Mouse (Mus musculus): ENCODE measurements around the gene Sel1l.
"Not testable (repeated sequence)": the region's sequence is repeated elsewhere in the genome, so short reads cannot be mapped to it uniquely, and the experiment has no call there.

Gene Sel1l

DNA sequence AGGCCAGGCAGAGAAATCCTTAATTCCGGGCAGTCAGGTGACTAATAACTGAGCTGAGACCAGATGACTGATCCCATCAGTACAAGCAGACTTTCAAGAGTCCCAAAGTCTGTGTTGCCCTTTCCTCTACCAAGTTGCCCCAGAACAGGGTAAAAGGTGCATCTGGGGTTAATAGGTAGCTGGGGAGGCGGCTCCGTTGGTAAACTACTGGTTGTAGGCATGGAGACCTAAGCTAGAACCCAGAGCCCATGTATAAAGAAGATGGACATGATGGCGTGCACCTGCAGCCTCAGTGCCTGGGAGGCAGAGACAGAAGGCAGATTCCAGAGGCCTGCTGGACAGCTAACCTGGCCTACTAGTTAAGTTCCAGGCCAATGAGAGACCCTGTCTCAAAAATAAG lies 30.2 kb downstream of the Sel1l start:
- no peak for DNase-seq (ENCODE audit: low spot score in 2 of 2)

DNA sequence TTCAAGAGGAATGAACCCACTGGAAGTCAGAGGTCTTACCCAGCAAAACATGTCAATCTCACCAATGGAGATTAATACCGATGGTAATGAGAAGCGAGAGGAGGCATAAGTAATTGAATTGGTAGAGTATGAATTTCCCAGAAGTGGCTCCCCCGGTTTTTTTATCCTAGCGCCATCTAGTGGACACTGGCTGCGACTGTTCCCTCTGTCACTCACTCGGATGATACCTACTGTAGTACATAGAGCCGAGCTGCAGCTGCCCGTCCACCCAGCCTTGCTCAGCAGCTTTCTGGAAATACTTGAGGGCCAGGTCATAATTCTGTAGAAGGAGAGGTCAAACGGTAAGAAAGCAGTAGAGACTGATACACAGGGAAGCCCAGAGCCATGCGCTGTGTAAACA lies 33.0 kb downstream of the Sel1l start:
- peak in 1 of 2 experiments; percentile 39 for DNase-seq (ENCODE audit: low spot score in 2 of 2)

DNA sequence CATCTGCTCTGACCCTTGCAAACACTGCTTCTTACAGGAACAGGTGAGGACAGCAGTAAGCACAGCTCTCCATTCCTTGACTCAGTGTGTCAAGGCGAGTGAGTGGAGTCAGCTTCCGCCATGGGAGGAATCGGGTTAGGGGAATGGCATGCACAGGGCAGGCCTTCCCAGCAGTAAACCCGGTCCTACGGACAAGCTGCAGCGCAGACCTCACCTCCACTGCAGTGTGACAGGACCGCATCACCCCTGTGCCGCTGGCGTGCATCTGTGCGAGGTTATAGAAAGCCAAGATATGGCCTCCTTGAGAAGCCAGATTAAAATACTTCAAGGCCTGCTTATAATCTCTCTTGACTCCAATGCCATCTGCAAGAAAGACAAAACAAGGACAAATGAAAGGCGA lies 33.4 kb downstream of the Sel1l start:
- DNase-seq (ENCODE audit: low spot score in 2 of 2): no peak

DNA sequence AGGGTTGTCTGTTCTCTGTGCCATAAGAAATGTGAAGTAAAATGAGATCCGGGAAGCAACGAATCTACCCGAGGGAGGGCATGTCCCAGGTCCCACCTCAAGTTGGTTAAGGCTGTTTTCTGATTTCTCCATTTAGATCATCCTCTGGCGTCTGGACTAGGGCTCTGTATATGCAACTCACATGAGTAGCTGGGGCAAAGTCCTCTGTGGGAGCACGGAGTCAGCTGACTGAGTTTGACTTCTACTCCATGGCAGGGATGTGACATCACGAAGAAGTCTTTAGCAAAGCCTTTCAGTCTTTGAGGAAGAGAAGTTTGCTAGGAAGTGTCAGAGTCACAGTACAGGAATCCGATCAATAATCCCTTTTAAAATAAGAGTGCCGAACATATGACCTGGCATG lies 40.0 kb downstream of the Sel1l start:
- no peak for DNase-seq (ENCODE audit: low spot score in 2 of 2)

DNA sequence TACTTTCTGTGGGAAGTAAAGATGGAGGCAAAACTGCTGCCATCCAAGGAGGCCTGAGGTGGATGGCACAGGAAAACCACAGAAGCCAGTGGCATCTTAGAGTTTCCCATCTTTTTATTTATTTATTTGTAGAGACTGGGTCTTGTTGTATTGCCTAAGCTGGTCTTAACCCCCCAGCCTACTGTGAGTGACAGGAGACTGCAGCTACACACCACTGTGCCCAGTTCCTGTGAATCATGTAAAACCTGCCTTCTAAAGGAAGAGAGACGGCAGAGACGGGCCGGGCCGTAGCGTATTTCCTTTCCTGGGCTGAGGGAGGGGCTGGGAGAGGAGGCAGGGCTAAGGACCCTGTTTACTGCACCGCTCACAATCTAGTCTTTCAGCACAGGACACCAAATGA lies 41.2 kb downstream of the Sel1l start:
- DNase-seq (ENCODE audit: low spot score in 2 of 2): no peak

DNA sequence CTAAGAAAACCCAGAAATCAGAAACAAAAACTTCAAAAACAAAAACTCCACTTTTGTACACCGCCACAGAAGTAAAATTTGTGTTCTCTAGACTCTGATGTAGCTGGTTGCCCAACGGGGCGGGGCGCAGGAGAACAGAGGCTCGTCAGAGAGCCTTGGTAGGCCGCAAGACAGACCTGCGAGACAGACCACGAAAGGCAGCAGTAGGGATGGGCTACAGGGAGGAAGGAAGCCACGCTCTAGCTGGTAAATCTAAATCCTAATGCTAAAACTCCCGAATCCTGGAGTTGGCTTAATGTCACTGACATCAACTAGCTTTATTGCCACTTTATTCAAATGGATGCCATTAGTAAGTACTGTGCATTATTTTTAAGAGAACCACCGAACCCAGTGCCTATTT lies 41.9 kb downstream of the Sel1l start:
- DNase-seq (ENCODE audit: low spot score in 2 of 2): no peak

DNA sequence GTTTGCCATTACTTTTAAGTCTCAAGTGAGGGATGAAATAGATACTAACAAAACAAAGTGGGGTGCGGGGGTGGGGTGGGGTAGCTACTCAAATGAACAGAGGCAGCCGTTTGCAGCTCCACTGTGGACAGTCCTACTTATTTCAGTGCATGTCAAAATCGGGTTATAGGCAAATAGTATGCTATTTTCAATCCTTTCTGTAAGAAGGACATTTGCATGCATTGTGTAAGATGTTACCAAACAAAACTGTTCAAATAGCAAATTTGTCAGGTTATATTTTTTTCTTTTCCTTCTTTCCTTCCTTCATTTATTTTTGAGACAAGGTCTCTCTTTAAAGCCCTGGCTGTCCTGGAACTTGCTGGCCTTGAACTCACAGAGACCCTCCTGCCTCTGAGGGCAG lies 44.7 kb downstream of the Sel1l start:
- DNase-seq (ENCODE audit: low spot score in 2 of 2): no peak

DNA sequence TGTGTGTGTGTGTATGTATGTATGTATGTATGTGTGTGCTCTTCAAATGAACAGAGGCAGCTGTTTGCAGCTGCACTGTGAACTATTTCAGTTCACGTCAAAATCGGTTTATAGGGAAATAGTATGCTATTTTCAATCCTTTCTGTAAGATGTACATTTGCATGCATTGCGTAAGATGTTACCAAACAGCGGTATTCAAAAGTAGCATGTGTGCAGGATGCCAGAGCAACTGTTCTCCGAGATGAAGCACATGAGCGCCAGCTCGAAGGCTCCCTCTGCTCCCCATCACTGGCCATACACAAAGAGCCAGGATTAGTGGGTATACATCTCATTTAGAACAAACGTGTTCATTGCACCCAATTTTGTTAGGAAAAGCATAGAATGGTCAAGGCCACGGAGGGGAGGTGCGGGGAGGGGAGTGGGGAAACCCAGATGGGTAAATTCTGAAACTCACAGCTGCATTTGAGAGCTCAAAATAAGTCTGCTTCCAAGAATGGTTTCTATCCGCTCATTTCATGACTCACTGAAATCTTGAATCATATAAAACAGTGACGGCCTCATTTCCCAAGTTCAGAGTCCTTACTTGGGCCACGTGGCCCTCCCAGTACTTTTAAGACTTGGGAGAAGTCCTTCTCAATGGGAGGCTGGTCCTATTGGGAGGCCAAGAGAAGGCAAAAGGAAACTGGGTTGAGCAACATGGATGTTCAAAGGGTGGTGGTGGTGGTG lies 45.6 kb downstream of the Sel1l start:
- peak in 1 of 2 experiments; percentile 29 for DNase-seq (ENCODE audit: low spot score in 2 of 2)

DNA sequence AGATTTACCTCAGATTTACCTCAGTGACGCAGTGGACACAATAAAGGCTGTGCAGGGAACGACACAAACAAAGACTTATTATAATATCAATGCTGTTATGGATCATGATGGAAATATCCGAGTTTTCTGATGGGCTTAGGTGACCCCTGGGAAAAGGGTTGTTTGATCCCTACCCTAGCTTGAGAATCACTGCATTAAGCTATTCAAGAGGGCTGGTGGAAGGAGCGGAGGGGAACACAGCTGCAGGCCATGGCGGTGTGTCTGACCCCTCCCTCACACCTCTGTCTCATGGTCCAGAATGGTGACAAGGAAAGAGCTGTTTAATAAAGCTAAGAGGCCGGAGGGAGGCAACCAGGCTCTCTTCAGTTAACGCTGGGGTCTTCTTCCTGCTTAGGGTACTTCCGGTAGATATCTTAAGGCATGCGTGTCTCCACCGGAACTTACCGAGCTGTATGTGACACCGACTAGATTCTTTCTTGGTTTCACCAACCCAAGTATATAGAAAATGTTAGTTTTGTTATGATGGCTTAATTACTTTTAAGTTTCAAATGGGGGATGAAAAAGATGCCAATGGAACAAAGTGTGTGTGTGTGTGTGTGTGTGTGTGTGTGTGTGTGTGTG lies 46.3 kb downstream of the Sel1l start:
- DNase-seq (ENCODE audit: low spot score in 2 of 2): no peak

DNA sequence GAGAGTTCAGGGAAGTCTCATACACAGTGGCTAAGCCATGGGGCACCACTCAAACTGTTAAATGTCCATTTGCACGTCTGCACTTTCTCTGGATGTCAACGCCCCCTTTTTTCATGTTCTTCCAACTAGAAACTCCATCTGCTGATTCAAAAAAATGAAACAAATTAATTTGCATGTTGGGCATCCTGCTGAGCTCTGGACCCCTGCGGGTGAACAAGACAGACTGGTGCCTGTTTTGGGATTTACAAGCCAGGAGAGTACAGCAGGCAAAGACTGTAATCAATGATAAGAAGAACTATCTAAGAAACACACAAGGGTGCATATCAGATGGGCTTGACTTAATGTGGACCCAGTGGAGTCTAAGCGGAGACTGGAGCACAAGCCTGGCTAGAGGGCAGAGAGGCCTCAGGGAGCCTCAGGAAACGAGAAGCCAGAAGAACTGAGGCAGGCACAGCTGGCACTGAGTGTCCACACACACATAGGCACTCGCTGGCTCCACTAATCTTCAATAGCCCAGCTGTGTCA lies 48.0 kb downstream of the Sel1l start:
- DNase-seq (ENCODE audit: low spot score in 2 of 2): no peak

DNA sequence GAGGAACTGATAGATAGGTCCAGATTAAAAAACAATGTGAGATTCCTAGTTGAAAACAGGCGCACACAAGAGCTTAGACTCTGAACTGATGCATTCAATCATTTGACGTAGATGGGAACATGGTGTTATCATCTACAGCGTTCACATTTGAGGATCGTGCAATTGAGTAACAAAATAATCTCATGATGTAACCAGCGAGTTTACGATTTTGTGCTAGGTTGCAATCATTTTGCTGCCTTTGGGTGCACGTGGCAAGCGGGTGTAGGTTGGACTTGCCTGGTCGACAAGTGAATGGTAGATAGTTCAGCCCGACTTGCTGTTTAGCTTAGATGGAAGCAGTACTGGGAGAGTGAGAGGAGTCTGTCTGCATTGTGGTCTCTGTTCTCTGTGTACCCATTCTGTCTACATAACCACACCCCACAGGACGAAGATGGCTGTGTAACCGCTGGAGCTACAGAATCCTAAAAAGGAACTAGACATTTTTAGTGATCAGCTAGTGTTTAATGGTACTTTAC lies 49.1 kb downstream of the Sel1l start:
- DNase-seq (ENCODE audit: low spot score in 2 of 2): no peak

DNA sequence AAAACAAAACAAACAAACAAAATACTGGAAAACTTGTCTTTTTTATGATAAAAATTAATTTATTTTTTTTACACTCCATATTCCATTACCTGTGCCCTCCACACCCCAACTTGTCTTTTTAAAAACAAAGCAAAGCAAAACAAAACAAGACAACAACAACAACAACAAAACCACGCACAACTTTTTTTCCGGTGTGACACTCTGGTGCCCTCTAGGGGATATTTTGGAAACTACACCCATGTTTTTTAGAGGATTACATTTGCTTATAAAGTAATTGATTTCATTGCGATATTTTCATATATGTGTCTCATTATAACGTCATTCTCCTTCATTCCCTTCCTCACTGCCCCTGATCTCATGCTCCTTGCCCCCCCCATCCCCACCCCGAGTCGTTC lies 49.6 kb downstream of the Sel1l start:
- no peak for DNase-seq (ENCODE audit: low spot score in 2 of 2)

DNA sequence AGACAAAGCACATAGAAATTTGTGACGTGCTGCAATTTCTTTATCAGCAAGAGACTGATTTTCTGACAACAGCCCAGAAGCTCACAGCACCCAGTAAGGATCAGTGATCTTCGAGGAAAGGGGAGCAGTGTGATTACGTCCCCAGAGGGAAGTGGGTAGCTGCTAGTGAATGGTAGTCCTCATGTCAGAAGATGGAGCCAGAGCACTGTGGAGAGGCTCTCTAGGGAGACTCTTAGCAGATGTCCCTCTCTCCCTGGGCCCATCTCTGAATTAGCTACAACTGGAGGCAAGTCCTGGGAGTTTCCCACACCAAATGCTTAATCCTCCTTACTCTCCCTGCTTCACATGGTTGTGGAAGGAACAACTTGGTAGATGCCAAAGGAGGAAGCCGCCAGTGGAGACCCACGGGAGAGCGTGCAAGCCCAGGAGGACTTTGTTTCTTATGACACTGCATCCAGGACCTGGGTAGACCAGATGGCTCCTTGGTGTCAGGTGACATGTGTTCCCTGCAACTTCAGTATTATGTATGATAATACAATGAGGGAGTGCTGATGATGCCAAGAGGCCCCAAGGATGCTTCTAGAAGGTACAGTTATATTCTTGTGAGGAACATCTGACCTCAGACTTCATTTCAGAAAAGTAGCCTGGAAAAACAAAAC lies 50.1 kb downstream of the Sel1l start:
- DNase-seq (ENCODE audit: low spot score in 2 of 2): no peak

DNA sequence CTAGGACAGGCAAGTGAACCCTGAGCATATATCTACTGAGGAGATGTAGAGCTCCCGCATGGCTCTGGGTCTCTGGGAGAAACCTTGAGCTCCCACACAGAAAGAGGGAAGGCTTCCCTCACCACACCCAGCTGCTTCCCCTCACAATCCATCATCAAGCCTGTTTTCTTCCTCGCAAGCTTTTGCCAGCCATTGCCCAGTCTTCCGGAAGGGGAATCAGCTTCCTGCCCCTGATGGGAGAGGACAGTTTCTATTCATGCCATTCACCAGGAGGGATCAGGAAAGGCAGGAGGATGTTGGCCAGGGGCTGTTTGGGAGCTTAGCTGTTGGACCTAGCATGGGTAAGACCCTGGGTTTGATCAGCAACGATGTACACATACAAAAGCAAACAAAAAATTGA lies 52.2 kb downstream of the Sel1l start:
- no peak for DNase-seq (ENCODE audit: low spot score in 2 of 2)

DNA sequence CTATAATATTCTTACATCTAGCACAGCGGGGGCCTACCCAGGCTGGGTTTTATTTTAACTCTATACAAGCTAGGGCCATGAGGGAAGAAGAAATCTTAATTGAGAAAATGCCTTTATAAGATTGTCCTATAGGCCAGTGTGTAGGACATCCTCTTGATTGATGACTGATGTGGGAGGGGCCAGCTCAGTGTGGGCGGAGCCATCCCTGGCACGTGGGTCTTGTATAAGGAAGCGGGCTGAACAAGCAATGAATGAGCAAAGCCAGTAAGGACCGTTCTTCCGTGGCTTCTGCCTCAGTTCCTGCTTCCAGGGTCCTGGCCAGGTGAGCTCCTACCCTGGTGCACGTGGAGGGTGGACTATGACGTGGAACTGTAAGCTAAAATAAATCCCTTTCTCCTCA lies 55.7 kb downstream of the Sel1l start:
- DNase-seq (ENCODE audit: low spot score in 2 of 2): no peak

DNA sequence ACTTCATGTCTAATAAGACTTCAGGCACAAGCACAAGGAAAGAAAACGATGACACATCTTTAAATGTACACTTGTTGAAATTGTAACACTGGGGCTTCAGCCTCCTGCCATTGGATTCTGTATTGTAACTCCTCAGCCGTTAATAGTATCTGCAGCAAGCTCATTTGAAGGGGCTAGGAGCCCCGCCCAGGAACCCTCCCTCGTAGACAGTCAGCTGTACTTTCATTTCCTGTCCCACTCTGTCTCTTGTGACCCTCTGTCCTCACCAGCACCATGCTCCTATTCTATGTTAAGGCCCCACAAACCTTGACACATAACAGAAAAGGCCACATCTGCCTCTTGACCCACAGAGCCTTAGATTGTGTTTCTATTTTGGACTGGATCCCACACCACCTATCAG lies 57.1 kb downstream of the Sel1l start:
- DNase-seq (ENCODE audit: low spot score in 2 of 2): no peak

DNA sequence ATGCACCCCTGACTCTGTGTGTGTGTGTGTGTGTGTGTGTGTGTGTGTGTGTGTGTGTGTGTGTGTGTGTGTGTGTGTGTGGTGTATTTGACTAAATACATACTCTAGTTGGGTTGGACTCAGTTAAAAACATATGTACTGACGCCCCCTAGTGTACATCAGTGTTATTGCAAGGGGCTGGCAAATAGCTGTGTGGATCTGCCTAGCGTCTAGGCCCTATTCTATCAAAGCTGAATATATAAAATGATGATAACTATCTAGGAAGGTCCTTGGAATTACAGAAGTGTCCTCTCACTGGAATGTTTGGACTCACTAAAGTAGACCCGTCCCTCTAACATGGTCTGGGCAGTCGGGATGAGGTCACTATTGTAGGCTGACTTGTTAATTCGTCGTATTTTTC lies 59.2 kb downstream of the Sel1l start:
- DNase-seq (ENCODE audit: low spot score in 2 of 2): peak in 1 of 2 experiments; percentile 50

DNA sequence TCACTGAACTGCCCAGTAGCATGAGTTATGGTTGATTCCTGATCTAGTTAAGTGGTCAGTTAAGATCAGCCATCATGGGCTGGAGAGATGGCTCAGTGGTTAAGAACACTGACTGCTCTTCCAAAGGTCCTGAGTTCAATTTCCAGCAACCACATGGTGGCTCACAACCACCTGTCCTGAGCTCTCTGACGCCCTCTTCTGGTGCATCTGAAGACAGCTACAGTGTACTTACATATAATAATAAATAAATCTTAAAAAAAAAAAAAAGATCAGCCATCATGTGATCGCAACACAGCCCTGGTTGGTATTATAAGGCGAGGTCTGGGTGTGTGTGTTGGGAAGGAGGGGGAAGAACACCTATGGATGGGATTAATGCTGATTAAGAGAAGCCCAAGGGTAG lies 60.5 kb downstream of the Sel1l start:
- DNase-seq (ENCODE audit: low spot score in 2 of 2): not testable (repeated sequence)

DNA sequence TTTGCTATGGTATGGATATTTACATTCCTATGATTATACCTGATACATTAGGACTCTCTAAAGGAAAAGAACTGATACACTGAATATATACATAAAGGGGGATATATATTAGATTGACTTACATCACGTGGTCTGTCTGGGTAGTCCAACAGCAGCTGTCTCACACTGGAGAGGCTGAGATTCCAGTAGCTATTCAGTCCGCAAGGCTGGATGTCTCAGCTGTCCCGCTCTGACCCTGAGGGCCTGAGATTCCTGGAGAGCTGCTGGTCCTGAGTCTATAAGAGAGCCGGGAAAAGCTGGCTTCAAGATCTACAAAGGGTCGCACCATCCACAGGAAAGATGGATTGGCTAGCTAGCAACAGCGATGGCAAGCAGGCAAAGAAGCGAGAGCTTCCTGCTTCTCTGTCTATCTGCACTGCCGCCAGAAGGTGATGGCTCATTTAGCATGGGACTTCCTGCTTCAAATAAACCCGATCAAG lies 61.0 kb downstream of the Sel1l start, which contains the start of gene Ston2:
TSS of gene Ston2 (minus strand) at position 429 of the 479 bp plus-strand sequence.
- no peak for DNase-seq (ENCODE audit: low spot score in 2 of 2)

DNA sequence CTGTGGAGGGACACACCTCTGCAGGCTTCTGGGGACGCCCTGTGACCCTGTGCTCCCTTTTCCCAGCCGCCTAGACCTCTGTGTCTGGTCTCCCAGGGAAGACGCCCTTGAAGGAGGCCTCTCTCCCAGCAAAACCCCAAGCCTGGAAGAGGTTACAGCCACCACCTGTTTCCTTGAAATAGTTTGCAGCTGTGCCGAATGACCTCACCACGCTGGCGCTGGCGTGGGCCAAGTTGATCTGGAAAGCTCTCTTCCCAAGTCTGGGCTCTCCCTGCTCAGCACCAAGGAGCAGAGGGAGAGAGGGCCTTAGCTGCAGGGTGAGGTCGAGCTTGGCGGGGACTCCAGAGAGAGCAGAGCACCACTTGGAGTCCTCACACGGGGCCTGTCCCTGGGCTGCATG lies 62.6 kb downstream of the Sel1l start:
- no peak for DNase-seq (ENCODE audit: low spot score in 2 of 2)

DNA sequence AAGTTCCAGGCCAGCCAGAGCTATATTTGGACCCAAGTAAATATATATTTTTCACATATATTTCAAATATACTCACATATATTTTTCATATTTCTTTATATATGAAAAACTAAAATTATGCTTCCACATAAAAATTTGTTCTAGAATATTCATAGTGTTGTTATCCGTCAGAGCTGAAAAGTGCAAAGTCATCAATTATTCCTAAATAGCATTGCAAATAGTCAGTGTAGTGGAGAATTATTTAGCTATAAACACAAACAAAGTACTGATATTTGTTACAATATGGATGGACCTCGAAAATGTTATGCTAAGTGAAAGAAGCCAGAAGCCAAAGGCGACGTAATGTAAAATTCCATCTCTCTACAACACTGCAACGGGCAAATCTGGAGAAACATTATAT lies 67.5 kb downstream of the Sel1l start:
- no peak for DNase-seq (ENCODE audit: low spot score in 2 of 2)

DNA sequence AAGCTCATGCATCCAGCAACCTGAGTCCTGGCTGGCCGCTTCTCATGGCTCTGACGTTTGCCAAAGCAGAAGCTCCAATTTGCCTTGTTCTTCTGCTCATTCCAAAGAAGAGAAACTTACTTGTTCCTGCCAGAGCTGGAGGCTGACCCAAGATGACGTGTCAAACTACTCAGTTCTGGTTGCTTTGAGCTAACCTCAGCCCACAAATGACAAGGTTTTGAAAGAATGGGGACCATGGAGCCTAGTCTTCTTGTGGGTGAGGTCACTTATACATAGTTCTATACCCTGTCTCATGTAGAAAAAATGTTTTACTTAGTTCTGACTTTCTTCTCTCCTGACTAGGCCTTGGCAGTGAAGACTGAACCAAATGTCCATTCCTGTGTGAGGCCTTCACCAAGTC lies 68.4 kb downstream of the Sel1l start:
- DNase-seq (ENCODE audit: low spot score in 2 of 2): no peak

DNA sequence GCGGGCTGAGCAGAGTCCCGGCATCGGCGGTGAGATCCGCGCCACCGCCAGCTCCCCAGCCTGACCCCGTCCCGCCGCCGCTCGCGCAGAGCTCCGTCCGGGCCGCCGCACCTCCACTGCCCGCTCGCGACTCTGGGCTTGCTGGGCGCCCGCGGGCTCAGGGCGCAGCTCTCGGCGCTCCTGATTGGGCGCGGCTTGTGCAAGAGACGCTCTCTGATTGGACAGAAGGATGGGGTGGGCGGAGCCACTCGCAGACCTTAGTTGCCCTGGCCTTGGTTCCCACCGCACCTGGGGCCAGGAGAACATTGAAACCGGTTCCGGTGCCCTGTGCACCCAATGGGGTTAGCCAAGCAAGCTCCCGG lies 70.0 kb downstream of the Sel1l start:
- DNase-seq (ENCODE audit: low spot score in 2 of 2): peak; percentile 64 to 77
